Mouse (Mus musculus) megakaryocyte, embryonic 14.5 days (primary cell): ENCODE data around the gene A830031A19Rik.

Source experiments
- FLI1 ChIP-seq: IDR thresholded peaks from 2 replicates; pipeline ENCODE4 v1.6.1; 2012; ENCODE audit warnings: low read length, inconsistent platforms, mixed read lengths
- GATA1 ChIP-seq: IDR thresholded peaks from 3 replicates; pipeline ENCODE4 v1.6.1; 2012; ENCODE audit warnings: mixed read lengths, low read length, inconsistent platforms, borderline replicate concordance

DNA sequence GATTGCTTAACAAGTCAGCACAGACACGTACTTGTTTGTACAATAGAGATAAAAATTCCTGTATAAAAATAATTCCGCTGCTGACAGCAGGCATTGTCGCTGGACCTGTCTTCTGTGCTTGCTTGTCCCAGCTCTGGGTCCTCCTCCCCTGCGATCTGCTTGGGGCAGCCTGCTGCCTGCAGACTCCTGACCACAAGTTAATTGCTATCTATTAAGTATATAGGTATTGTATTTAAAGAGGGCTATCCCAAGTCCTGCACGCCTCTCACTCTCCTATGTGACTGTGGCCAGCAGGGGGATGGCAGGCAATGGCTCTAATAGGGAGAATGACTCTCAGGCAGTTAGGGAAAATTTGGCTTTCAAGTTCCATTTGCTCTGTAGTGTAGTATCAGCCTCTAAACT, 19.2 kb upstream of the A830031A19Rik start:
- no peak for TF ChIP-seq GATA1
- TF ChIP-seq FLI1: no peak
